ENCODE assay signal across 8 mouse cellular contexts in genomic region chr12:85142803-85143202, GRCm38 (mm10). TPM values are rescaled to one million over a fixed set of nuclear protein-coding genes. Genes with fewer than 3 reads are reported as not detected.
DNase-seq lines count a peak whose midpoint lies in the region; ATAC-seq and TF ChIP-seq lines count a peak whose summit lies in the region.

No protein-coding gene starts in this region.

- WGBS in liver, adult 2 months, result 21% methylated on average over 4 of the region's 4 CpGs

- no peaks in the 10 kb centered on the region for H3K36me3 ChIP-seq in liver, adult 2 months (ENCODE audit: control insufficient read depth, insufficient read depth, low read length)
- H3K36me3 ChIP-seq in myocyte (ENCODE audit: control insufficient read depth, insufficient read depth), result no peaks in the 10 kb centered on the region

- peak; percentile 75 for DNase-seq in cerebellum, adult 11 months
- DNase-seq in cerebellum, postnatal 10 days, result peak; percentile 95 to 98
- peak; percentile 91 for DNase-seq in gastrocnemius, adult 18-20 months (ENCODE audit: low spot score)
- peak; percentile 85 for DNase-seq in kidney, adult 9 months
- DNase-seq in liver, adult 2 months (ENCODE audit: extremely low read depth, low read depth, low spot score), result peak; percentile 72
- DNase-seq in spleen, postnatal 14 days (ENCODE audit: low spot score in 2 of 2), result peak; percentile 55 to 77

- H3ac ChIP-seq in myocyte (ENCODE audit: control insufficient read depth, insufficient read length), result no peak overlapping the region

- H3K4me3 ChIP-seq in liver, adult 2 months (ENCODE audit: insufficient read depth, low read depth, low read length), result no peak overlapping the region
- no peak overlapping the region for H3K4me3 ChIP-seq in myocyte

- H3K9ac ChIP-seq in liver, adult 2 months (ENCODE audit: low read depth, low read length), result no peak overlapping the region

- H3K79me2 ChIP-seq in liver, adult 2 months (ENCODE audit: control insufficient read depth, insufficient read depth, low read length), result no peaks in the 10 kb centered on the region
- H3K79me2 ChIP-seq in myocyte (ENCODE audit: control insufficient read depth, insufficient read depth), result no peaks in the 10 kb centered on the region

- no peak for TF ChIP-seq POLR2A in liver, adult 2 months (IDR thresholded peaks at IDR 0.05; ENCODE audit: extremely low read depth, insufficient read depth, low read length)
- no peak for TF ChIP-seq POLR2A in myocyte (IDR thresholded peaks at IDR 0.05; ENCODE audit: insufficient read length, low read depth)

- no peak overlapping the region for H3K4me2 ChIP-seq in myocyte (ENCODE audit: low read depth)

- TF ChIP-seq CTCF in liver, adult 2 months (IDR thresholded peaks at IDR 0.05; ENCODE audit: low read depth, low read length), result peak; percentile 85

- no peak for ATAC-seq in cerebellum, adult (ENCODE audit: insufficient number of reproducible peaks, low FRiP score, low TSS enrichment)

- no peak overlapping the region for H3K27ac ChIP-seq in liver, adult 2 months (replicated peaks; ENCODE audit: insufficient read depth, low read depth, low read length)

- 0 out of 2 replicates have a peak, but pooled peaks cover 1% of the 10 kb centered on the region for H3K4me1 ChIP-seq in liver, adult 2 months (ENCODE audit: control insufficient read depth, insufficient read depth, low read length)

- H3K27me3 ChIP-seq in liver, adult 2 months (ENCODE audit: control insufficient read depth, insufficient read depth, low read length), result no peaks in the 10 kb centered on the region
- H3K27me3 ChIP-seq in myocyte (ENCODE audit: control insufficient read depth, insufficient read depth, insufficient read length), result no peaks in the 10 kb centered on the region

TF ChIP-seq in myocyte, 11 proteins besides CTCF, POLR2A, EP300 and RAD21:
- peak; percentile 58; the same call in 1 of the 2 replicates for TF ChIP-seq CEBPB (IDR thresholded peaks at IDR 0.05; ENCODE audit: insufficient read depth, poor library complexity, severe bottlenecking)
- no peak for TF ChIP-seq E2F4 (IDR thresholded peaks at IDR 0.05; ENCODE audit: insufficient read depth)

RNA-seq across cellular contexts. Expression of gene Rps6kl1, which starts 8.3 kb away (rescaled TPM):
- under 1 TPM; 0.39 to 1.00 TPM for total RNA-seq in gastrocnemius, adult 18-20 months (2021)
- 0.28 and 0.34 TPM in 2 replicates for total RNA-seq in liver, adult 2 months (2014; rRNA removed)
- polyA plus RNA-seq in liver, adult 2 months (2012; rRNA removed), result 0.39 and 0.48 TPM in 2 replicates
- polyA plus RNA-seq in myocyte (2012; fragmentation: generic; extraction: Trizol), result 0.53 TPM

RNA-seq across cellular contexts. Expression of gene Dlst, which starts 32.2 kb away (rescaled TPM):
- total RNA-seq in gastrocnemius, adult 18-20 months (2021), result 100 to 1,000 TPM; 263 to 288 TPM
- total RNA-seq in liver, adult 2 months (2014; rRNA removed), result 149 and 150 TPM in 2 replicates
- 111 and 112 TPM in 2 replicates for polyA plus RNA-seq in liver, adult 2 months (2012; rRNA removed)
- 219 TPM for polyA plus RNA-seq in myocyte (2012; fragmentation: generic; extraction: Trizol)

RNA-seq across cellular contexts. Expression of gene Prox2, which starts 32.2 kb away (rescaled TPM):
- 1 to 10 TPM; 1.9 to 3.4 TPM for total RNA-seq in gastrocnemius, adult 18-20 months (2021)
- 1.8 and 1.9 TPM in 2 replicates for total RNA-seq in liver, adult 2 months (2014; rRNA removed)
- 1.3 and 1.5 TPM in 2 replicates for polyA plus RNA-seq in liver, adult 2 months (2012; rRNA removed)
- polyA plus RNA-seq in myocyte (2012; fragmentation: generic; extraction: Trizol), result 1.9 TPM

RNA-seq across cellular contexts. Expression of gene Pgf, which starts 34.8 kb away (rescaled TPM):
- 1 to 10 TPM; 1.7 to 1.8 TPM for total RNA-seq in gastrocnemius, adult 18-20 months (2021)
- total RNA-seq in liver, adult 2 months (2014; rRNA removed), result not detected in 2 replicates
- not detected in 2 replicates for polyA plus RNA-seq in liver, adult 2 months (2012; rRNA removed)
- polyA plus RNA-seq in myocyte (2012; fragmentation: generic; extraction: Trizol), result 41.9 TPM
